In genomic region chr16:29512495-29512894, GRCm38 (mm10) we compare ENCODE assay signal across 11 mouse cellular contexts. TPM values are rescaled to one million over a fixed set of nuclear protein-coding genes. Genes with fewer than 3 reads are reported as not detected.
DNase-seq lines count a peak whose midpoint lies in the region; ATAC-seq and TF ChIP-seq lines count a peak whose summit lies in the region.
"Had no signal": no experiment of that assay in that cellular context is flagged by ENCODE, and none has a peak within 500 bp of the region (broad histone marks: within the 10 kb centered on the region; RNA-seq: fewer than 3 reads in every experiment).

No protein-coding gene starts in this region.

- H3K27me3 ChIP-seq in embryonic facial prominence, embryonic 10.5 days (replicated peaks; ENCODE audit: low read depth, poor library complexity, severe bottlenecking), result no peaks in the 10 kb centered on the region
- H3K27me3 ChIP-seq: hindbrain, embryonic 12.5 days; limb, embryonic 12.5 days had no signal

- peaks cover 4% of the 10 kb centered on the region; the same call in 1 of the 2 replicates for H3K9me3 ChIP-seq in embryonic facial prominence, embryonic 10.5 days
- H3K9me3 ChIP-seq: hindbrain, embryonic 12.5 days; limb, embryonic 12.5 days had no signal

- no peak for TF ChIP-seq CTCF in cortical plate, adult 2 months (IDR thresholded peaks at IDR 0.05; ENCODE audit: extremely low read depth, insufficient read depth, low read length)

- no peak for TF ChIP-seq POLR2A in cortical plate, adult 2 months (IDR thresholded peaks at IDR 0.05; ENCODE audit: extremely low read depth, insufficient read depth, low read length)

- no peak overlapping the region for H3K4me3 ChIP-seq in cortical plate, adult 2 months (ENCODE audit: insufficient read depth, low read length)
- H3K4me3 ChIP-seq in embryonic facial prominence, embryonic 10.5 days, result no peak overlapping the region
- H3K4me3 ChIP-seq: hindbrain, embryonic 12.5 days; limb, embryonic 12.5 days had no signal

- DNase-seq in cerebellum, postnatal 4 days (ENCODE audit: low spot score in 2 of 2), result no peak
- DNase-seq in right cerebral cortex, postnatal 10 days (ENCODE audit: low spot score in 2 of 2), result peak; percentile 23 to 27
- no peak for DNase-seq in right cerebral cortex, postnatal 4 days
- no peak for DNase-seq in ovary, postnatal 36 days (ENCODE audit: low spot score)
- no peak for DNase-seq in testis, postnatal 14 days (ENCODE audit: low spot score)
- DNase-seq in embryonic facial prominence, embryonic 10.5 days (ENCODE audit: low spot score), result no peak
- DNase-seq: lung, adult 2 months had no signal

- H3K27ac ChIP-seq in cortical plate, adult 2 months (ENCODE audit: insufficient read depth, low read length), result peak overlapping the region; percentile 29; the same call in 1 of the 2 replicates
- H3K27ac ChIP-seq in embryonic facial prominence, embryonic 10.5 days (replicated peaks), result no peak overlapping the region
- H3K27ac ChIP-seq: hindbrain, embryonic 12.5 days; limb, embryonic 12.5 days had no signal

- H3K4me1 ChIP-seq in cortical plate, adult 2 months (ENCODE audit: control insufficient read depth, insufficient read depth, low read length), result no peaks in the 10 kb centered on the region; the same call in 1 of the 2 replicates
- H3K4me1 ChIP-seq in embryonic facial prominence, embryonic 10.5 days, result no peaks in the 10 kb centered on the region
- H3K4me1 ChIP-seq: hindbrain, embryonic 12.5 days; limb, embryonic 12.5 days had no signal

- 75% methylated on average over 3 of the region's 3 CpGs for WGBS in embryonic facial prominence, embryonic 10.5 days

- H3K36me3 ChIP-seq in embryonic facial prominence, embryonic 10.5 days (replicated peaks), result no peaks in the 10 kb centered on the region
- H3K36me3 ChIP-seq: hindbrain, embryonic 12.5 days; limb, embryonic 12.5 days had no signal

- 0 out of 2 replicates have a peak, but pooled peaks have one; percentile 15 for ATAC-seq in cerebellum, adult (ENCODE audit: insufficient number of reproducible peaks, low FRiP score, low TSS enrichment)

RNA-seq across cellular contexts. Expression of gene Atp13a4, which starts 32.2 kb away (rescaled TPM):
- polyA plus RNA-seq in cortical plate, adult 2 months (2012; rRNA removed), result 15.6 and 17.9 TPM in 2 replicates
- polyA plus RNA-seq in embryonic facial prominence, embryonic 10.5 days (2016; fragmentation: Nextera tagmentation; extraction: Ambion mirVana), result not detected in 2 replicates
- polyA plus RNA-seq: limb, embryonic 12.5 days had no signal

Comparison
In these comparisons a context has a peak if more than half of its experiments do, and no peak if none do; other contexts are left out.
1. DNase-seq: peak in right cerebral cortex, postnatal 10 days (2 of 2); none in cerebellum, postnatal 4 days (0 of 2), right cerebral cortex, postnatal 4 days (single experiment), ovary, postnatal 36 days (single experiment), testis, postnatal 14 days (single experiment) and embryonic facial prominence, embryonic 10.5 days (single experiment).
2. RNA of gene Atp13a4, which starts 32.2 kb away (polyA plus RNA-seq): 15.6 to 17.9 TPM in cortical plate, adult 2 months; not detected in embryonic facial prominence, embryonic 10.5 days; every median in the first group is over 10 times any median in the second.